Mouse (Mus musculus) heart, postnatal 14 days (tissue): Measurements from ENCODE around the gene Rspo1. TPM values are rescaled to one million over a fixed set of nuclear protein-coding genes. Genes with fewer than 3 reads are reported as not detected.
"Not testable (repeated sequence)": the region's sequence is repeated elsewhere in the genome, so short reads cannot be mapped to it uniquely, and the experiment has no call there.

Experiments
- DNase-seq, 2 experiments: peaks; one replicate each; pipeline ENCODE4 v3.0.0; 2021 to 2022
- intact Hi-C: fragments of 180-260 bp; cut with DNase I; formaldehyde crosslinking; loops from one replicate; pipeline ENCODE4 v1.15.1; 2025
- long read RNA-seq, 2 experiments: library from polyadenylated mRNA; stranded (forward); transcript quantifications; one replicate each; pipeline ENCODE4 v2.0.0; 2021
- total RNA-seq, 2 experiments: library from RNA; stranded (reverse); gene quantifications; 2 replicates each; pipeline ENCODE4 v1.2.3; 2021

Gene Rspo1
- 1 to 10 TPM; 3.7 to 5.8 TPM for total RNA-seq
- long read RNA-seq, experiment 1, transcript Rspo1-201 (6 exons, 1,834 nt) = major isoform, 9 of 9 reads
- long read RNA-seq, experiment 1, partial matches to known transcripts = 0 of 9 reads
- long read RNA-seq, experiment 1, other reads (novel, unspliced or antisense) = 0 of 9 reads
- long read RNA-seq, experiment 2, transcript Rspo1-201 (6 exons, 1,834 nt) = major isoform, 5 of 5 reads
- long read RNA-seq, experiment 2, partial matches to known transcripts = 0 of 5 reads
- long read RNA-seq, experiment 2, other reads (novel, unspliced or antisense) = 0 of 5 reads

GRCm38 (mm10) chr4:124985671-124986602 lies at the start of gene Rspo1:
TSS of gene Rspo1 (plus strand) at chr4:124986430.
- peak; percentile 19 to 42 for DNase-seq
- intact Hi-C loops = no loop called here

- DNase-seq = peak; percentile 88 to 93
- intact Hi-C loops = loop anchor here (5.0 to 10.0 kb wide), 2 partner anchors 85 to 132 kb away; partner anchors contain the start of genes 1110065P20Rik, Mtf1 and Yrdc
Observed at GRCm38 (mm10) chr4:124936613-124937471, 49.4 kb upstream of the Rspo1 start, which contains the start of gene 9930104L06Rik. TSS of gene 9930104L06Rik (plus strand) at chr4:124937048.

GRCm38 (mm10) chr4:124939211-124939610 lies 47.0 kb upstream of the Rspo1 start, which contains the start of gene Cdca8:
TSS of gene Cdca8 (minus strand) at chr4:124939311.
- not testable (repeated sequence) for DNase-seq
- intact Hi-C loops = loop anchor here (5.0 to 10.0 kb wide), 2 partner anchors 87 to 134 kb away; partner anchors contain the start of genes 1110065P20Rik, Mtf1 and Yrdc

- intact Hi-C loops = loop anchor here (1.0 to 2.0 kb wide), 2 partner anchors 116 to 158 kb away; no protein-coding TSS in a partner anchor
- peak; percentile 78 to 89 for DNase-seq
Observed at GRCm38 (mm10) chr4:124943022-124943421, 43.2 kb upstream of the Rspo1 start.

- intact Hi-C loops = loop anchor here (1.0 to 2.0 kb wide), 2 partner anchors 116 to 157 kb away; no protein-coding TSS in a partner anchor
- no peak for DNase-seq
Observed at GRCm38 (mm10) chr4:124943781-124944180, 42.4 kb upstream of the Rspo1 start.

GRCm38 (mm10) chr4:124944961-124945360 lies 41.3 kb upstream of the Rspo1 start:
- intact Hi-C loops = no loop called here
- no peak for DNase-seq

- no peak for DNase-seq
- intact Hi-C loops = no loop called here
Observed at GRCm38 (mm10) chr4:124949488-124949887, 36.7 kb upstream of the Rspo1 start.

- intact Hi-C loops = no loop called here
- DNase-seq = peak; percentile 31 to 38
Observed at GRCm38 (mm10) chr4:124950181-124951035, 35.8 kb upstream of the Rspo1 start.

- intact Hi-C loops = no loop called here
- peak in 1 of 2 experiments; percentile 14 for DNase-seq
Observed at GRCm38 (mm10) chr4:124951036-124951433, 35.2 kb upstream of the Rspo1 start.

- DNase-seq = peak in 1 of 2 experiments; percentile 11
- intact Hi-C loops = no loop called here
Observed at GRCm38 (mm10) chr4:124953546-124953945, 32.7 kb upstream of the Rspo1 start.

GRCm38 (mm10) chr4:124957284-124957683 lies 28.9 kb upstream of the Rspo1 start:
- intact Hi-C loops = no loop called here
- DNase-seq = peak; percentile 20 to 33

GRCm38 (mm10) chr4:124959062-124959461 lies 27.2 kb upstream of the Rspo1 start:
- DNase-seq = peak; percentile 35 to 40

GRCm38 (mm10) chr4:124960940-124961339 lies 25.3 kb upstream of the Rspo1 start:
- DNase-seq = no peak
- intact Hi-C loops = no loop called here

More at GRCm38 (mm10) chr4:124959062-124959461, 27.2 kb upstream of the Rspo1 start:
- intact Hi-C loops = no loop called here

GRCm38 (mm10) chr4:124962576-124962975 lies 23.7 kb upstream of the Rspo1 start:
- DNase-seq = no peak

GRCm38 (mm10) chr4:124964912-124965599 lies 21.2 kb upstream of the Rspo1 start:
- intact Hi-C loops = no loop called here
- DNase-seq = no peak

More at GRCm38 (mm10) chr4:124962576-124962975, 23.7 kb upstream of the Rspo1 start:
- intact Hi-C loops = no loop called here

GRCm38 (mm10) chr4:124968711-124969110 lies 17.5 kb upstream of the Rspo1 start:
- intact Hi-C loops = no loop called here
- DNase-seq = no peak

GRCm38 (mm10) chr4:124969219-124969848 lies 16.9 kb upstream of the Rspo1 start:
- no peak for DNase-seq
- intact Hi-C loops = no loop called here

- intact Hi-C loops = no loop called here
- no peak for DNase-seq
Observed at GRCm38 (mm10) chr4:124970194-124970593, 16.0 kb upstream of the Rspo1 start.
